Mouse (Mus musculus) neutrophil, adult 65 days (primary cell): ENCODE data around the gene Ruvbl1. TPM values are rescaled to one million over a fixed set of nuclear protein-coding genes. Genes with fewer than 3 reads are reported as not detected.

Experiments
- total RNA-seq: library from RNA; stranded (reverse); gene quantifications from 2 replicates; pipeline ENCODE4 v1.2.4, GENCODE M21; 2023

The Ruvbl1 gene
- 7.8 and 8.5 TPM in 2 replicates for total RNA-seq

GRCm38 (mm10) chr6:88465181-88465920 is at the start of gene Ruvbl1:
TSS of gene Ruvbl1 (plus strand) at chr6:88465409.

GRCm38 (mm10) chr6:88446063-88447002 is 18.9 kb upstream of the Ruvbl1 start, which contains the start of gene Eefsec:
TSS of gene Eefsec (minus strand) at chr6:88446539.

GRCm38 (mm10) chr6:88518404-88519263 is 53.4 kb downstream of the Ruvbl1 start, which contains the start of gene Sec61a1:
TSS of gene Sec61a1 (minus strand) at chr6:88518905.

Other genes starting within 250 kb of the Ruvbl1 start
- not detected in 2 replicates for gene Dnajb8, start 243.1 kb upstream of the Ruvbl1 start, total RNA-seq
- gene Eefsec, start 18.9 kb upstream of the Ruvbl1 start, total RNA-seq, result 10.4 TPM in 2 replicates
- 181 and 198 TPM in 2 replicates for gene Sec61a1, start 53.5 kb downstream of the Ruvbl1 start, total RNA-seq
- not detected in 2 replicates for gene Kbtbd12, start 172.5 kb downstream of the Ruvbl1 start, total RNA-seq